Mouse (Mus musculus): ENCODE measurements around the gene Zfp775. TPM values are rescaled to one million over a fixed set of nuclear protein-coding genes. Genes with fewer than 3 reads are reported as not detected.

Zfp775 gene
- polyA plus RNA-seq, 1 experiment from 2014 or later = 13.4 TPM

DNA sequence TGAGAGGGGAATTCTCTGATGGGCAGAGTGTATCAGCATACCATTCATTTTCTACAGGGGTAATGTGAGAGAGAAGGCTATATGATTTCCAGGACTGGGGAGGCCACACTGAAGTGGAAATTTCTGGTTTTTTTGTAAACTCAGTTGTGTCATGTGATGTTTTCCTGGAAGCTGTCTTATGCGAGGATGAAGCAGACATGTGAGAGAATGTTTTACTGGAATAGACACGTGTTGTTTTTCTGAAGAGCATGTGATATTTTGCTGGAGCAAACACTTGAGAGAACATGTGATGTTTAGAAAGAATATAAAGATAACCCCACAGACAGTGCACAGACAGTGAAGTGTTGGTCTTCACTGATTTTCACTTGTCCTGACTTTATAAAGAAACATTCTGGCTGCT lies 36.7 kb downstream of the Zfp775 start:
- Histone ChIP-seq H3K4me3 (replicated peaks) (no peak overlapping the region), H3K9ac (no peak overlapping the region), H3K27me3 (no peaks in the 10 kb centered on the region), H3K4me1 (no peaks in the 10 kb centered on the region), H3K27ac (no peak overlapping the region), H3K36me3 (replicated peaks) (no peaks in the 10 kb centered on the region), H3K4me2 (no peak overlapping the region), H3K9me3 (no peaks in the 10 kb centered on the region)
- no peak for ATAC-seq (ENCODE audit: low FRiP score)
- WGBS = 80% methylated on average over 2 of the region's 2 CpGs

DNA sequence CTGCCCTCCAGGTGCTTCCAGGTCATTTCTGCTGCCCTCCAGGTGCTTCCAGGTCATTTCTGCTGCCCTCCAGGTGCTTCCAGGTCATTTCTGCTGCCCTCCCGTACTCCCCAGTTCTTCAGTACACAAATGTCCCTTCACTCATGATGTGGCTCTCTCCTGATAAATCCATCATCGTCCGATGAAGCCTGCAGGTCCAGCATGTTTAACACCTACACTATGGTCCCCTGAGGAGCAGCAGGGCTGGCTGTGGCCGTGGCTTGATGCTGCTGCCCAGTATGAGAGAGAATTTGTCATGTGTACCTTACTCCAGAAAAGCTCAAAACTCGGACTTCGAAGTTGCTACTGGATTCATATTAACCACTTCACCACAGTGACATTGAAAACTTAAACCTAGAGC lies 39.5 kb downstream of the Zfp775 start:
- Histone ChIP-seq H3K4me1 (no peaks in the 10 kb centered on the region), H3K4me2 (no peak overlapping the region), H3K27ac (no peak overlapping the region), H3K9me3 (no peaks in the 10 kb centered on the region), H3K36me3 (replicated peaks) (no peaks in the 10 kb centered on the region), H3K4me3 (replicated peaks) (no peak overlapping the region), H3K9ac (no peak overlapping the region), H3K27me3 (0 out of 2 replicates have a peak, but pooled peaks cover 4% of the 10 kb centered on the region)
- WGBS = 82% methylated on average over 6 of the region's 6 CpGs
- ATAC-seq (ENCODE audit: low FRiP score) = no peak

DNA sequence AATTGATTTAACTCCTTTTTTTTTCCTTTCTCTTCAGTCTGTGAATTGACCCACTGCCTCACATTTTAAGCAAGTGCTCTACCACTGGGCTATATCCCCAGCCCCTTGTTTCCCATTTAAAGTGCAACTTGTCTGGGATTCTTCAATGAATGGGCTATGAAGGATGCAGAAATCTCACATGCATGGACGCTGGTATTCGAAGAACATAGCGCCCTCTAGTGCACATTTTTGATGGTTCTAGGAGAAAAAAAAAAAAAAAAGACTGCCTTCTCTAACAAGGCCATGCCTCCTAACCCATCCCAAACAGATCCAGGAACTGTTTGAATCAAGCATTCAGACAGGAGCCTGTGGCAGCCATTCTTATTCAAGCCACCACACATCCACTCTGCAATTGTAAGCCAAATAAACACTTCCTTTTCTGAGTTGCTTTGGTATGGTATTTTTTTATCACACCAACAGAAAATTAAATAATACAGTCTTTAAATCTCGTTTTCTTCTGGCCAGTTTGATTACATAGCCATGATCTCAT lies 41.0 kb downstream of the Zfp775 start:
- 23% methylated on average over 4 of the region's 4 CpGs for WGBS
- H3K4me3 ChIP-seq (replicated peaks) = no peak overlapping the region
- H3K9ac ChIP-seq = no peak overlapping the region
- H3K4me2 ChIP-seq = no peak overlapping the region
- H3K4me1 ChIP-seq = no peaks in the 10 kb centered on the region
- ATAC-seq (ENCODE audit: low FRiP score) = no peak
- no peak overlapping the region for H3K27ac ChIP-seq
- H3K9me3 ChIP-seq = no peaks in the 10 kb centered on the region
- 0 out of 2 replicates have a peak, but pooled peaks cover 4% of the 10 kb centered on the region for H3K27me3 ChIP-seq
- no peaks in the 10 kb centered on the region for H3K36me3 ChIP-seq (replicated peaks)

DNA sequence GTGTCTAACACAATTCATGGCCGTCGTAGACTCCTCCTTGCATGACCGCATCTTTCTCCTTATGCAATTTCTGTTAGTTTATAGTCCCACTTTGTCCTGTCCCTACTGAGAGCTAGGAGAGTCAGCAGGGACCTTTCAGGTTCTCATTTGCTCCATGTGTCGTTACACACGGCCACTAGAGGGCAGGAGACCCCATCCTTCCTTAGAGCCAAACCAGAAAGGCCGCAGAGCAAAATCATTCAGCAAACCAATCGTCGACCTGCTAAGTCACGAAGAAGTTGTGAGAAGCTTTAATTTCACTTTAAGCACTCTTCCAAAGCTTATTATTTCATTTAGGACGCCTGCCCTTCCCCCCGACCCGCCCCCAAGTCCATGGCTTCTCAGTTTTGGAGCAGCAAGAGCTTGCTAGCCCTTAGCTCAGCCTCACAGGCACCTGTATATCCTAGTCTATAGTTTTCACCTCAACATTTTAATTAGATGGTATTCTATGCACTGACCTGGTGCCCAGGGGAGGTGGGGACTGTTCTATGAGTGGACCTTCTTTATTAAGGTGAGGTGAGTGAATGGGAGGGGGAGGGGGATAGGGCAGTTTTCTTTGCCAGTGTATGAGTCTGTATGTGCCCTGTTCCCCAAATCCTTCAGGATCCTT lies 43.9 kb downstream of the Zfp775 start:
- no peak overlapping the region for H3K27ac ChIP-seq
- no peak overlapping the region for H3K4me3 ChIP-seq (replicated peaks)
- no peak overlapping the region for H3K4me2 ChIP-seq
- H3K9me3 ChIP-seq = no peaks in the 10 kb centered on the region
- no peak for ATAC-seq (ENCODE audit: low FRiP score)
- H3K9ac ChIP-seq = no peak overlapping the region
- H3K4me1 ChIP-seq = no peaks in the 10 kb centered on the region
- 0 out of 2 replicates have a peak, but pooled peaks cover 4% of the 10 kb centered on the region for H3K27me3 ChIP-seq
- no peaks in the 10 kb centered on the region for H3K36me3 ChIP-seq (replicated peaks)
- 16% methylated on average over 12 of the region's 12 CpGs for WGBS

GRCm38 (mm10) chr6:48646309-48646690 lies 44.4 kb downstream of the Zfp775 start:
- Histone ChIP-seq H3K36me3 (replicated peaks) (no peaks in the 10 kb centered on the region), H3K9ac (no peak overlapping the region), H3K9me3 (no peaks in the 10 kb centered on the region), H3K4me2 (no peak overlapping the region), H3K4me1 (no peaks in the 10 kb centered on the region), H3K27ac (no peak overlapping the region), H3K27me3 (0 out of 2 replicates have a peak, but pooled peaks cover 4% of the 10 kb centered on the region), H3K4me3 (replicated peaks) (no peak overlapping the region)
- WGBS = 82% methylated on average over 4 of the region's 4 CpGs
- no peak for ATAC-seq (ENCODE audit: low FRiP score)

DNA sequence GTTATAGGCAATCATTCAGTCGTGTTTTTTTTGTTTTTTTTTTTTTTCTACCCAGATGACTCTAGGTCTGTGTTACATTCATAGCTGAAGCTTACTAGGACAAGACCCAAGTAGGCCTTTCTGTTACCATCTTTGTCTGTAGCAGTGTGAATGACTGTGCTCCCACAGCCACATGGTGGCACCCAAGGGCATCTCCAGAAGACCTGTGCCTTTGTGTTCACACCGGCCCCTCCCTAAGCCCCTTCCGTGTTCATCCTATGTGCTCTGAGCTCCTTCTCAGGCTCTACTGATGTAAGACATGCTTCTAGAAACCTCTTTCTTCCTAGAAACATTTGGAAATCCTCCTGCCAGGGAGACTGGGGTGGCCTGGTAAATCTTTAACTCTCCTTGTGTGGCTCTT lies 45.1 kb downstream of the Zfp775 start, which contains the start of gene Gimap8:
Gene Gimap8 (plus strand): TSS at position 240 of the 400 bp plus-strand sequence.
- Histone ChIP-seq H3K4me3 (replicated peaks) (no peak within 1 kb of the TSS), H3K27ac (no peak within 1 kb of the TSS), H3K4me2 (no peak within 1 kb of the TSS), H3K9ac (no peak within 1 kb of the TSS), H3K27me3 (0 out of 2 replicates have a peak, but pooled peaks cover 4% of the 10 kb centered on the region), H3K4me1 (no peaks in the 10 kb centered on the region), H3K9me3 (no peaks in the 10 kb centered on the region), H3K36me3 (replicated peaks) (no peaks in the 10 kb centered on the region)
- no peak for ATAC-seq (ENCODE audit: low FRiP score)
- WGBS = 60% methylated on average over 3 of the region's 3 CpGs

DNA sequence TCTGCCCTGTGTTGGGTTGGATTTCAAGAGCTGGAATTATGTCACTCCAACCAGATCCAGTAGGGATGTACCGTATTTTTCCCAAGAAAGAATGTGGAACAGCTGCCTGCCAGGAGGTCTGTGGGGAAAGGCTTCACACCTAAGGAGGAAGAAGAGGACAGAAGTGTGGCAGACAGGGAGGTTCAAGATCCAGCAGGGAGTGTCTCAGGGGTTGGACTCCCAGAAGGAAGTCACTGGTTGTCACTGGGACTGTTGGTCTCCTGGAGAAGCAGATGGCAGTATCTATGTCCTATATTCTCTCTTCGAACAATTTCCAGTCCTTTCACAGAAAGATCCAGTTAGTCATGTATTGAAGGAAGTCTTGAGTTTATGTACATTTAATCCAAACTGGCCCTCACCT lies 45.7 kb downstream of the Zfp775 start:
- 94% methylated on average over 2 of the region's 2 CpGs for WGBS
- Histone ChIP-seq H3K27ac (no peak overlapping the region), H3K36me3 (replicated peaks) (no peaks in the 10 kb centered on the region), H3K9ac (no peak overlapping the region), H3K4me3 (replicated peaks) (no peak overlapping the region), H3K9me3 (no peaks in the 10 kb centered on the region), H3K4me2 (no peak overlapping the region), H3K4me1 (no peaks in the 10 kb centered on the region), H3K27me3 (0 out of 2 replicates have a peak, but pooled peaks cover 4% of the 10 kb centered on the region)
- ATAC-seq (ENCODE audit: low FRiP score) = no peak

GRCm38 (mm10) chr6:48648779-48649178 lies 46.9 kb downstream of the Zfp775 start:
- no peak for ATAC-seq (ENCODE audit: low FRiP score)
- no peaks in the 10 kb centered on the region for H3K36me3 ChIP-seq (replicated peaks)
- no peaks in the 10 kb centered on the region for H3K4me1 ChIP-seq
- H3K27me3 ChIP-seq = 0 out of 2 replicates have a peak, but pooled peaks cover 4% of the 10 kb centered on the region
- no peak overlapping the region for H3K4me3 ChIP-seq (replicated peaks)
- WGBS = 88% methylated on average over 4 of the region's 4 CpGs
- no peaks in the 10 kb centered on the region for H3K9me3 ChIP-seq
- no peak overlapping the region for H3K4me2 ChIP-seq
- no peak overlapping the region for H3K9ac ChIP-seq
- H3K27ac ChIP-seq = no peak overlapping the region

DNA sequence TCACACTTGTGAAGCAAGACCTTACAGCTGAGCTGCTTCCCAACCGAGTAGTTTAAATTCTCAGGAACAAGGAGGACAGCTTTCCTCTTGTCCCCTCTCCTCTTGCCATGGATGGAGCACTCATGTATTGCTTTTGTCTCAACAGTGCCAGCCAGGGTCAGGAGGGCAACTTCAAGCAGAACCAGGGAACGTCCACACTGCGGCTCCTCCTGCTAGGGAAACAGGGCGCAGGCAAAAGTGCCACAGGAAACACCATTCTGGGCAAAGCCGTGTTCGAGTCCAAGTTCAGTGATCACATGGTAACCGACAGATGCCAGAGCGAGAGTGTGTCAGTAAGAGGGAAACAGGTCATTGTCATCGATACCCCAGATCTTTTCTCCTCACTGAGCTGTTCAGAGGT lies 48.2 kb downstream of the Zfp775 start:
- WGBS = 91% methylated on average over 9 of the region's 9 CpGs
- Histone ChIP-seq H3K27ac (no peak overlapping the region), H3K4me2 (no peak overlapping the region), H3K4me3 (replicated peaks) (no peak overlapping the region), H3K4me1 (no peaks in the 10 kb centered on the region), H3K9me3 (no peaks in the 10 kb centered on the region), H3K27me3 (0 out of 2 replicates have a peak, but pooled peaks cover 2% of the 10 kb centered on the region), H3K9ac (no peak overlapping the region), H3K36me3 (replicated peaks) (no peaks in the 10 kb centered on the region)
- no peak for ATAC-seq (ENCODE audit: low FRiP score)

- Histone ChIP-seq H3K4me2 (no peak overlapping the region), H3K27ac (no peak overlapping the region), H3K36me3 (replicated peaks) (no peaks in the 10 kb centered on the region), H3K4me1 (no peaks in the 10 kb centered on the region), H3K4me3 (replicated peaks) (no peak overlapping the region), H3K27me3 (no peaks in the 10 kb centered on the region), H3K9ac (no peak overlapping the region), H3K9me3 (no peaks in the 10 kb centered on the region)
- 87% methylated on average over 5 of the region's 5 CpGs for WGBS
- ATAC-seq (ENCODE audit: low FRiP score) = no peak
Measured at GRCm38 (mm10) chr6:48658721-48659120, 56.9 kb downstream of the Zfp775 start.

- H3K27ac ChIP-seq = no peak overlapping the region
- no peaks in the 10 kb centered on the region for H3K4me1 ChIP-seq
- no peaks in the 10 kb centered on the region for H3K27me3 ChIP-seq
- 82% methylated on average over 4 of the region's 4 CpGs for WGBS
- H3K9me3 ChIP-seq = no peaks in the 10 kb centered on the region
- H3K4me3 ChIP-seq (replicated peaks) = no peak overlapping the region
- H3K4me2 ChIP-seq = no peak overlapping the region
- ATAC-seq (ENCODE audit: low FRiP score) = no peak
- H3K36me3 ChIP-seq (replicated peaks) = no peaks in the 10 kb centered on the region
- no peak overlapping the region for H3K9ac ChIP-seq
Measured at GRCm38 (mm10) chr6:48664750-48665149, 62.9 kb downstream of the Zfp775 start.

DNA sequence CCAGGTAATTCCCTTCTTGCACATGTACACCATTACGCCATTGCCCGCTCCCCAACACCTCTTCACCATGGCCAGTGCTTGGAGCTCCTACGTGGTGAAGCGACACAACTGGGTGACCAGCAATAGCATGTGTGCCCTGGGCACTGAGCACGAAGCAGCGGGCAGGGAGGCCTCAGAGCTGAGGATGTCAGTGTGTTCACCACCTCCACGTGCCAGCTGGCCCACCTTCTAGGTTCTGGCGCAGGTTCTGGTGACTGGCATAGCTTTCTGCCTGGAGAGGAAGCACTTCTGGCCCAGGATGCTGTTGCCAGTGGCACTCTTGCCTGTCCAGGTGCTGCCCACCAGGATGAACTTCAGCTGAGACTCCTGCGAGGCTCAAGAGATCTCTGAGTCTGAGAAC lies 63.6 kb downstream of the Zfp775 start:
- no peaks in the 10 kb centered on the region for H3K36me3 ChIP-seq (replicated peaks)
- H3K4me2 ChIP-seq = no peak overlapping the region
- no peaks in the 10 kb centered on the region for H3K4me1 ChIP-seq
- no peak overlapping the region for H3K27ac ChIP-seq
- H3K4me3 ChIP-seq (replicated peaks) = no peak overlapping the region
- ATAC-seq (ENCODE audit: low FRiP score) = no peak
- no peak overlapping the region for H3K9ac ChIP-seq
- H3K27me3 ChIP-seq = no peaks in the 10 kb centered on the region
- 91% methylated on average over 9 of the region's 9 CpGs for WGBS
- H3K9me3 ChIP-seq = no peaks in the 10 kb centered on the region

DNA sequence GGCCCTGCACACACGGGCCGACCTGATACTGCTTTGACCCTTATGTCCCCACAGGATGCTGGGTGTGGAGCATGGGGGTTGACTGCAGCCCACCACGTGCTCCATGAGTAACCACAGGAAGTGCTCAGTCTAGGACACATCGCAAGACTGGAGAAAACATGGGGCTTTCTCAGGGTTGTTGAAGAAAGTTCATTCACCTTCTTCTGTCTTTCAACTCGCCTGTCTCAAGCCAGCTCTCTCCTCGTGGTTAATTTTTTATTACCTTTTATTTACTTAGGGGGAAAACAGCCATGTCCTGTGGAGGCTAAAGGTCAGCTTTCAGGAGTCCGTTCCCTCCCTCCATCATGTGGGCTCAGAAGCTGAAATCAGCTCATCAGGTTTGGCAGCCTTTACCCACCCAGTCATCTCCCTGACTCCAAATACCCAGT lies 64.3 kb downstream of the Zfp775 start:
- H3K27me3 ChIP-seq = no peaks in the 10 kb centered on the region
- no peak for ATAC-seq (ENCODE audit: low FRiP score)
- 75% methylated on average over 7 of the region's 7 CpGs for WGBS

More for the DNA sequence above, 64.3 kb downstream of the Zfp775 start:
- no peak overlapping the region for H3K27ac ChIP-seq
- H3K4me3 ChIP-seq (replicated peaks) = no peak overlapping the region
- no peaks in the 10 kb centered on the region for H3K36me3 ChIP-seq (replicated peaks)
- no peak overlapping the region for H3K4me2 ChIP-seq
- H3K4me1 ChIP-seq = no peaks in the 10 kb centered on the region
- H3K9ac ChIP-seq = no peak overlapping the region
- no peaks in the 10 kb centered on the region for H3K9me3 ChIP-seq
